Mouse (Mus musculus): Measurements from ENCODE around the gene Vav3.

DNA sequence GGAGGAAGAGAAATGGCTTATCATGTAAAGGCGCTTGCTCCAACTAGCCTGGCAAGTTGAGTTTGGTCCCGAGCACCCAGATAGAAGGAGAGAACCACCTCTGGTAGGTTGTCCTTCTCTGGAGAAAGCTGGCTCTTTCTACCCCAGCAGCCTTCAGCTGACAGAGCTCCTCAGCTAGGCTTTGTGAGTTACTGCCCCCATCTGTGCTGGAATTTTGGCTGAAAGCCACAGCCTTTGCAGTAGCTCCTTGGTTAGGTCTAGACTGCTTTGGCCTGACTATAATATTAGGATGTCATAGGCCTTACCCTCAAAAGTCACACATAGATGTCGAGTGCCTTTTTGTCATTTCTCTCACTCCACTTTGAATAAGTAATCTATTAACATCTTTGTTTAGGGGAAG, 70.8 kb downstream of the Vav3 start:
- TF ChIP-seq CTCF (IDR thresholded peaks at IDR 0.05; ENCODE audit: low read depth, low read length) (no peak), POLR2A (IDR thresholded peaks at IDR 0.05; ENCODE audit: insufficient read depth, low read length) (no peak), EP300 (IDR thresholded peaks at IDR 0.05; ENCODE audit: insufficient read depth, low read depth, low read length) (no peak)
